Mouse (Mus musculus) liver, embryonic 14.5 days (tissue): Measurements from ENCODE around the gene Vasn.

Source experiments
- CTCF ChIP-seq: IDR thresholded peaks from 2 replicates; pipeline ENCODE4 v1.5.1; 2016; ENCODE audit warnings: antibody characterized with exemption, low read depth, control low read depth
- EP300 ChIP-seq: IDR thresholded peaks from 2 replicates; pipeline ENCODE4 v1.6.1; 2016; ENCODE audit warnings: antibody characterized with exemption, low read depth

DNA sequence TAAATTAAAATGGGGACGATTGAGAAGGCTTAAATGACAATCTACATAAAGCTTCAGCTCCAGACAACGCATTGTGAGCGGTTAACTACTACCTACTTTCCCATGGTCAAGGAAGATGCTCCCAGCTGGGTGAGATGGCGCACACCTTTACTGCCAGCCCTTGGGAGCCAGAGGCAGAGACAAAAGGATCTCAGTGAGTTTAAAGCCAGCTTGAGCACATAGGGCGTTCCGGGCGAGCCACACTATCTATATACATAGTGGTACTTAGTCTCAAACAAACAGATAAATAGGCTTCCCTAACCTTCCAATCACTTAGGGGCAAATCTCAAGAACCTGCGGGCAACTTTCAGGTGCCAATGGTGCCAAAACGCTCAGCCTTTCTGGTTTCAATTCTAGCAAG is 15.7 kb upstream of the Vasn start:
- TF ChIP-seq CTCF (no peak), EP300 (no peak)
